Mouse (Mus musculus) ovary, postnatal 10 days (tissue): Measurements from ENCODE around the gene Slc48a1.

Experiments used
- DNase-seq: peaks from one replicate; pipeline ENCODE4 v3.0.0; 2022; ENCODE audit warnings: low spot score

The Slc48a1 gene

GRCm38 (mm10) chr15:97754476-97754875 lies 23.8 kb upstream of the Slc48a1 start:
- DNase-seq: no peak

- no peak for DNase-seq
Observed at GRCm38 (mm10) chr15:97755361-97755760, 23.0 kb upstream of the Slc48a1 start.

- no peak for DNase-seq
Observed at GRCm38 (mm10) chr15:97760006-97760405, 18.3 kb upstream of the Slc48a1 start.

DNA sequence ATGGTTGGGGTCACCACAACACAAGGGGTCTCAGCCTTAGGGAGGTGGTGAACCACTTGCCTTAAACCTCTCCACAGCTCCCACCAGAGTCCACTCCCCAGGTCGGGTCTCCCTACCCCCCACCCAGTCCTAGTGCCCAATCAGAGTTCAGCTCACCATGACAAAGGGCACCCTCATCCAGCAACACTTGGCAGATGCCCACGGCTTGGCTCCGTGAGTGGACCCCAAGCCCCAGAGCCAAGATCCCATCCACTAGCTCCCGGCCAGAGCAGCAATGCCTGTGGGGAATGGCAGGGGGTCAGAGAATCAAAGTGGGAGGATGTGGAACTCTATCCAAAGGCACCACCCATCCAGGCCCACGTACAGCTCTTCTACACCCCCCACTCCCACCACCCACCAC lies 17.4 kb upstream of the Slc48a1 start:
- no peak for DNase-seq

GRCm38 (mm10) chr15:97761438-97761837 lies 16.9 kb upstream of the Slc48a1 start:
- no peak for DNase-seq

GRCm38 (mm10) chr15:97762733-97763132 lies 15.6 kb upstream of the Slc48a1 start:
- no peak for DNase-seq

DNA sequence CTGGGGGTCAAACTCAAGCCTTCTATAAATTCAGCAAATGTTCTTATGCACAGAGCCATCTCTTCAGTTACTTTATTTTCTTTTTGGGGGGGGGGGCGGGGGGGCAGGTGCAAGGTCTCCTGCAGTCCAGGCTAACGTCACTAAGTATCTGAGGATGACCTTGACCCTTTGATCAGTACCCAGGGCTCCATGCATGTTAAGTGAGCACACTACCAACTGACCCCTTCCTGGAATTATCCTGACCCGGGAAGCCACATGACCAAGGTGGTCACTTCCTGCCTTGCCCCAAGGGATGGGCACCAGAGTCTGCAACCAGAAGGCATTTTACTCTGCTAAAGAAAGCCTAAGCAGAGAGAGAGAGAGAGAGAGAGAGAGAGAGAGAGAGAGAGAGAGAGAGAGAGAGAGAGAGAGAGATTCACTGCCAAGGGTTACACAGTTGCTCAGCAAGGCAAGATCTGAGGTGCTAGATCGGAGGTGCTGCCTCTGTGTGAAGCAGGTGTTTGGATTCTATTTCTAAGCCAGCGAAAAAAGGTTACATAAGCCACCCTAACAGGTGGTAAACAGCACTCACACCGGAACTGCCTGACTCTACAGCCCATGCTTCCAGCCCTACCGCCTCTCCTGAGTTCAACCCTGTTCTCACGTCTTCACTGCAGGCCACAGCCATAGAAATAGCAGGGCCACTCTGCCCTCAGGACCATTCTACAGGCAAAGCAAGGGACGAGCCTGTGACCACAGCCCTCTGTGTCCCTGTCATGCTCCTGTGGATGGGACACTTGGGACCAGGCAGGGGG lies 14.9 kb upstream of the Slc48a1 start:
- no peak for DNase-seq

- no peak for DNase-seq
Observed at GRCm38 (mm10) chr15:97764532-97764931, 13.8 kb upstream of the Slc48a1 start.

GRCm38 (mm10) chr15:97765090-97765794 lies 13.1 kb upstream of the Slc48a1 start:
- DNase-seq: no peak

- no peak for DNase-seq
Observed at GRCm38 (mm10) chr15:97766194-97766593, 12.1 kb upstream of the Slc48a1 start.

DNA sequence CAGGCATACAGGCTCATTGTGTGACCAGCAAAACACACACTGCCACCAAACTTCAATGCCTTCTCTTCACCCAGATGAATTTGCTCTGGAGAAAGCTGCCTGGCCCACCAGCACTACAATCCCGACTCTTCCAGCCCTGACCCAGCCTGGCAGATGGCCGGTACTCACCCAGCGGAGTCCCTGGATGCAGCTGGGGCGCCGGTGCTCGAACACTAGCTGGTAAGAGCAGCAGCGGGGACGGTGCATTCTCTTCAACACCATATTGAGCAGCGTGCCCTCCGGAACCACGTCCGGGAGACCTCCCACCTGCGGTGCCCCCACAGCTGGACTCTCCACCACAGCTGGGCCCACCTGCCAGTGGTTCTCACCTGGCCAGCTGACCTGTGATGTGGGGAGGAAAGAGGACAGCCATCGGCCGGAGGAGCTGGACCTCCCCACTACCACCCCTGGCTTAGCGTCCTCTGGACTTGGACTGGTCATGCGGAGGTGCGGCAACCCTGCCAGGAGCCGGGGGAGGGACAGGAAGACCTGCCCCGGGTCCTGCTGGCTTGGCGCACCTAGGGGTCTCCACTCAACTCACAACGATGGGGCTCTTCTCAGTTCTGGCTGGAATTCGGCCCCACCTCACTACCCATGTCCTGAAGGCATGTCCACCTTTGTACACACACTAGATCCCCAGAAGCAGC lies 11.6 kb upstream of the Slc48a1 start:
- no peak for DNase-seq

GRCm38 (mm10) chr15:97767280-97768186 lies 10.8 kb upstream of the Slc48a1 start, which contains the start of gene Rapgef3:
TSS of gene Rapgef3 (minus strand) at chr15:97767972.
- peak; percentile 74 for DNase-seq

DNA sequence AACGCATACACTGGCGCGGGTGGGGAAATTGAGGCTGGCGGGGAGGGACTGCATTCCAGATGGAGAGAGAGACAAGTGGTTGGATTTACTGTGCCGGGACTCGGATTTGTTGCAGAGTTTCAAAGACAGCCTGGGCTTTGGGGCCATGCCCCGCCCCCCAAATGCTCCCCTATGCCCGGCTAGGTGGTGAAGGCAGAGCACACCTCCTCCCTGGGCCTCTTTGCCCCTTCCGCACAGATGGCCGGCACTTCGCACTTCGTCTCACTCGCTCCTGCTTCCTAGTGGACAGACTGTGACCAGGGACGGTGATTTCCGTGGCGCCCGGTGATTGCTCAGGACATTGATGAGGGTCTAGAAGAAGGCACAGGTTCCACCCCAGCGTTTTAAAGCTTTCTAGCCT lies 10.1 kb upstream of the Slc48a1 start:
- no peak for DNase-seq

DNA sequence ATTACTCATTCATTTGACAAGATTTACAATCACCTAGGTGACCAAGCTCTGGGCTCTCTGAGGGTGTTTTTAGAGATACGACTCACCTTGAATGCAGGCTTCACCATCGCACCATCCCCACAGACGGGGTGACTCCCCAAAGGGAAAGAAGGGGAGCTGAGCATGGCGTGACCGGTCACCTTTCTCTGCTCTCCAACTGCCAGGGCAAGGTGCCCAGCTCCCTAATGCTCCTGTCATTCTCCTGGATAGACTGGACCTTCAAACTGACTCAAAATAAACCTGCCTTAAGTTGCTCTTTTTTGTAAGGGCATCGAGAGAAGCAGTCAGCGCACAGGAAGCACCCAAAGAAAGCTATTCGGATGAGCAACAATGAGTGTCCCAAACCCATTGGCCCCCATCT lies 8.0 kb upstream of the Slc48a1 start:
- DNase-seq: no peak

DNA sequence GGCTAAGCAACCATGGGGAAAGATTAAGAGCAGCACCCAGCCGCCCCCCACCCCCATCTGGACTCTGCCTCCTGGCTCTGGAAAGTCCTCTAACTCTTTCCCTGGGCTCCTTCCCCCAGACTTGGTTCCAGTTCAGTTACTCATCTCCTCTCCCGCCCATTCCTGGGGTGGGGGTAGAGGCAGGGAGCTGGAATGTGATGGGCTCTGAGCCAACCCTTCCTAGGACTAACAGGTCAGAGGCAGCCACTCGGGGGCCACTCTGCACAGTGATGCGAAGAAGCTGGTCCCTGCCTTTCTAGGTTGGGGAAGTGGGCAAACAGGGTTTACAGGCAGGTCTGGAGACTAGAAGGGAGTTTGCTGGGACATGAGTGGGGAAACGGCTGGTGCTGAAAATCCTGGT lies 5.2 kb upstream of the Slc48a1 start:
- no peak for DNase-seq

GRCm38 (mm10) chr15:97773961-97774370 lies 4.4 kb upstream of the Slc48a1 start:
- DNase-seq: no peak

GRCm38 (mm10) chr15:97776514-97776913 lies 1.8 kb upstream of the Slc48a1 start:
- DNase-seq: no peak

DNA sequence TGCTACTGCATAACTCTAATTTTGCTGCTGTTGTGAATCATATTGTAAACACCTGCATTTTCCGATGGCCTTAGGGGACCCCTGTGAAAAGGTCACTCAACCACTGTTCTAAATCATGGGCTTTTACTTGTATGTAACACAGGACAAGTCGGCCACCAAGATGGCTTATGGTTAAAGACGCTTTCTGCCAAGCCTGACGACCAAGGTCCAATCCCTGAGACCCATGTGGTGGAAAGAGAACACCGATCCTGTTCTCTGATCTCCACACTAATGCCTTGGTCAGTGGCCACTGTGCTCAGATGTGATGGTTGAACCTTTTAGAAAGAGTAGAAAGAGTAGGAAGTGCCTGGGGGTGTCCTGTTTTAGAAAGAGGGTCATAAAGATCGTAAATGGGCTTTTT lies 1.4 kb upstream of the Slc48a1 start:
- DNase-seq: no peak

GRCm38 (mm10) chr15:97779576-97779975 lies 1.3 kb downstream of the Slc48a1 start:
- no peak for DNase-seq

DNA sequence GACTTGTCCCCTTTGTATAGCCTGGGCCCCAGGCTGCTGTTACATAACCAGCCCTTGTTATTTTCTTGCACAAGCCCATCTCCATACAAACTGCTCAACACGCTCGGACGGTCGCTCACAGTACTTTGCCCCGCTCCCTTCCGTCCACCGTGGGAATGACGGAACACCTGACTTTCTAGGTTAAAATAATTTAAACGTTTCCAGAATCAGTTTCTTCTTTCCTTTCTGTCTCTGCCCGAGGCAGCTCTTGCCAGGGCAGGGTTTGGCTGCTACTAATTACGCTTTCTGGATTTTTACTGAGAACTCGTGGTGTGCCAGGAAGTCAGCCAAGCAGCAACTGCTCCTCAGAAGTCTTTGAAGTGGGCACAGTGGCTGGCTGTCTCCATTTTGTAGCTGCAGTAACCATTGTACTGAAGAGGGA lies 2.3 kb downstream of the Slc48a1 start:
- DNase-seq: no peak

GRCm38 (mm10) chr15:97781961-97782748 lies 3.8 kb downstream of the Slc48a1 start:
- DNase-seq: no peak
